Mouse (Mus musculus) kidney, embryonic 16.5 days (tissue): ENCODE measurements around the gene Smox. TPM values are rescaled to one million over a fixed set of nuclear protein-coding genes. Genes with fewer than 3 reads are reported as not detected.

ENCODE experiments used
- ATAC-seq: fragments of 200-750 bp; cut with Nextera tagmentation; 2 replicates; pipeline ENCODE4 v1.8.0; 2017; ENCODE audit warnings: moderate TSS enrichment; ENCODE audit not compliant: low FRiP score, low TSS enrichment
- H3K27ac ChIP-seq: fragments of 300-500 bp; sonication (generic); 2 replicates; pipeline ENCODE4 v1.5.1; 2014; ENCODE audit warnings: low read length
- H3K27me3 ChIP-seq: fragments of 300-500 bp; sonication (generic); 2 replicates; pipeline ENCODE4 v1.6.1; 2014; ENCODE audit warnings: low read length, control low read depth, mixed read lengths; ENCODE audit not compliant: insufficient read depth
- H3K36me3 ChIP-seq: fragments of 300-500 bp; sonication (generic); 2 replicates; pipeline ENCODE4 v1.6.1; 2014; ENCODE audit warnings: low read length, control low read depth, mixed read lengths; ENCODE audit not compliant: insufficient read depth
- H3K4me1 ChIP-seq: fragments of 300-500 bp; sonication (generic); 2 replicates; pipeline ENCODE4 v1.6.1; 2014; ENCODE audit warnings: low read length, control low read depth, mixed read lengths; ENCODE audit not compliant: insufficient read depth
- H3K4me2 ChIP-seq: fragments of 300-500 bp; sonication (generic); replicated peaks from 2 replicates; pipeline ENCODE4 v1.6.1; 2014; ENCODE audit warnings: low read depth, low read length
- H3K4me3 ChIP-seq: fragments of 300-500 bp; sonication (generic); 2 replicates; pipeline ENCODE4 v1.5.1; 2014; ENCODE audit warnings: mild to moderate bottlenecking, low read length
- H3K9ac ChIP-seq: fragments of 300-500 bp; sonication (generic); replicated peaks from 2 replicates; pipeline ENCODE4 v1.6.1; 2014; ENCODE audit warnings: low read length
- H3K9me3 ChIP-seq: fragments of 300-500 bp; sonication (generic); 2 replicates; pipeline ENCODE4 v1.6.1; 2016; ENCODE audit warnings: low read length, control low read depth
- WGBS: fragments of 180-500 bp; shearing (Covaris S2); extraction: QIAGEN DNeasy Blood & Tissue Kit; methylation state at CpG from one replicate; pipeline ENCODE4 v1.1.7; 2014; 5-methylcytosine and 5-hydroxymethylcytosine counted together
- polyA plus RNA-seq: library from polyadenylated mRNA; unstranded; fragments of >200 nt; fragmentation: Nextera tagmentation; extraction: Ambion mirVana; gene quantifications from 2 replicates; pipeline ENCODE4 v1.2.1, GENCODE M21; 2015

Smox gene
- polyA plus RNA-seq, 1 experiment from 2014 or later, result 39.7 TPM

GRCm38 (mm10) chr2:131491707-131492595 is 655 bp downstream of the Smox start:
- Histone ChIP-seq H3K4me2 (peak overlapping the region; percentile 89), H3K36me3 (no peaks in the 10 kb centered on the region), H3K27ac (peak overlapping the region; percentile 29), H3K4me3 (peak overlapping the region; percentile 82), H3K9ac (peak overlapping the region; percentile 82), H3K9me3 (no peaks in the 10 kb centered on the region), H3K27me3 (no peaks in the 10 kb centered on the region), H3K4me1 (peaks cover 11% of the 10 kb centered on the region)
- WGBS, result under 1% methylated on average over 82 of the region's 102 CpGs
- peak; percentile 97 for ATAC-seq

DNA sequence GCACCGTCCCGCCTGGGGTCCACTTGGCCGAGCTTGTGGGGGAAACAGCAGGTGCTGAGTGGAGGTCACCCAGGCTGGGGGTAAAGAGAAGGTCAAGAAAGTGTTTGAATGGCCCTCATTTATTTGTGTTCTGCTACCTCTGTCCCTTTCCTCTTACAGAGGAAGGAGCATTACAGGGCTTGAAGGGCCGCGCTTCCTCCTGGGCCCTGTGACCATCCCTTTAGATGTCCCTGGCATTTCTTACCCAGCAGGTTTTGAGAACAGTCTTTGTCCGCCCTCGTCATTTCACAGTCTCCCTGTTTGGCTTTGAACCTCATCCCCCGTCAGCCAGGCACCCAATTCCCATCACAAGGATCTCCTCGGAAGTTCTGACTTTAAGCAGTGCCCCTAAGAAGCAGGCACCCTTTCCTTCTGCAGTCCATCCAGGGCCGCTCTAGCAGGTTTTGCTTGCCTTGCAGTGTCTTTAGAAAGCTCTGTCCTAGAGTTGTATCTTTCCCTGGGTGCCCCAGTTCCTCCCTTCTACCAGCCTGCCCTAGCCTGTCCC is 1.4 kb downstream of the Smox start:
- no peak for ATAC-seq
- Histone ChIP-seq H3K27ac (no peak overlapping the region), H3K4me2 (peak overlapping the region; percentile 89), H3K9ac (peak overlapping the region; percentile 82), H3K4me1 (peaks cover 11% of the 10 kb centered on the region), H3K36me3 (no peaks in the 10 kb centered on the region), H3K27me3 (no peaks in the 10 kb centered on the region), H3K9me3 (no peaks in the 10 kb centered on the region), H3K4me3 (peak overlapping the region; percentile 82)
- 18% methylated on average over 10 of the region's 10 CpGs for whole genome bisulfite sequencing

DNA sequence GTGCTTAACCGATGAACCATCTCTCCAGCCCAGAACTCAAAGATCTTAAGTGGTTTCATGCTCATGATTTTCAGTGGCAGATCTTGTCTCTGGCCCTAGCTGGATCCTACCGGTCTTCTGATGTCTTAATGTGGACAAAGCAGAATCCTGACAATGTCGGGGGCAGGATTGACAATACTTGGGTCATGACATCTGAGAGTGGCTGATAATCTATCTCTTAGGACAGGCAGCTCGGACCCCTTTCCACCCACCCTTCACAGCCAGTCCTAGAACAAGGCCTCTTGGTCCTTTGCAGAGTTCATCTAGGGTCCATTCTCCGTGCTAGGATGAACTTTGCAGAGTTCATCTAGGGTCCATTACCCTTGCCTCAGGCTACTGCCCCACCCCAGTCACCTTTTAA is 2.1 kb downstream of the Smox start:
- Histone ChIP-seq H3K36me3 (no peaks in the 10 kb centered on the region), H3K27ac (no peak overlapping the region), H3K9me3 (no peaks in the 10 kb centered on the region), H3K27me3 (no peaks in the 10 kb centered on the region), H3K4me3 (no peak overlapping the region), H3K4me2 (peak overlapping the region; percentile 89; the same call in 1 of the 2 replicates), H3K9ac (no peak overlapping the region), H3K4me1 (peaks cover 11% of the 10 kb centered on the region)
- no peak for ATAC-seq
- 50% methylated on average over 5 of the region's 5 CpGs for WGBS

DNA sequence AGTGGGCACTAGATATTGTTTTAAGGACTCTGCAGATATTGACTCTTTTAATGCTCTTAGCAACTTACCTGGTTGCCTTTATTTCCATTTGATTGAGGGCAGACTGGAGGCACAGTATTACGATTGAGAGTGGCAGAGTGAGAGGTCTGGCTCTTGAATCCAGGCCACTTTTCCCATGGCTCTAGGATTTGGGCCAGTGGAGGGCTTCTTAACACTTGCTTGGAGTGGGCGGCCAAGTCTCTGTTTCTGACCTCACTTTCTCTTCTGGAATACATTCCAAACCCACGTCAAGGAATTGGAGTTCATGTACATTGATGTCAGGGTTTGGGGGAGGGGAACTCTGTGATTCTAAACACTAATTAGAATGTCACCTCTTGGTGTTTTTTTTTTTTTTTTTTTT is 4.0 kb downstream of the Smox start:
- H3K36me3 ChIP-seq, result no peaks in the 10 kb centered on the region
- H3K9me3 ChIP-seq, result no peaks in the 10 kb centered on the region
- 69% methylated on average over 3 of the region's 3 CpGs for WGBS
- H3K4me2 ChIP-seq, result no peak overlapping the region
- H3K4me3 ChIP-seq, result no peak overlapping the region
- H3K27ac ChIP-seq, result no peak overlapping the region
- ATAC-seq, result no peak
- H3K4me1 ChIP-seq, result peaks cover 11% of the 10 kb centered on the region
- H3K27me3 ChIP-seq, result no peaks in the 10 kb centered on the region
- no peak overlapping the region for H3K9ac ChIP-seq

- H3K27ac ChIP-seq, result no peak overlapping the region
- H3K4me3 ChIP-seq, result no peak overlapping the region
- H3K27me3 ChIP-seq, result no peaks in the 10 kb centered on the region
- H3K36me3 ChIP-seq, result no peaks in the 10 kb centered on the region
- 83% methylated on average over 5 of the region's 5 CpGs for WGBS
- no peaks in the 10 kb centered on the region for H3K9me3 ChIP-seq
- H3K9ac ChIP-seq, result no peak overlapping the region
- ATAC-seq, result no peak
- peaks cover 11% of the 10 kb centered on the region for H3K4me1 ChIP-seq
- H3K4me2 ChIP-seq, result no peak overlapping the region
Observed at GRCm38 (mm10) chr2:131496125-131496820, 5.0 kb downstream of the Smox start.

DNA sequence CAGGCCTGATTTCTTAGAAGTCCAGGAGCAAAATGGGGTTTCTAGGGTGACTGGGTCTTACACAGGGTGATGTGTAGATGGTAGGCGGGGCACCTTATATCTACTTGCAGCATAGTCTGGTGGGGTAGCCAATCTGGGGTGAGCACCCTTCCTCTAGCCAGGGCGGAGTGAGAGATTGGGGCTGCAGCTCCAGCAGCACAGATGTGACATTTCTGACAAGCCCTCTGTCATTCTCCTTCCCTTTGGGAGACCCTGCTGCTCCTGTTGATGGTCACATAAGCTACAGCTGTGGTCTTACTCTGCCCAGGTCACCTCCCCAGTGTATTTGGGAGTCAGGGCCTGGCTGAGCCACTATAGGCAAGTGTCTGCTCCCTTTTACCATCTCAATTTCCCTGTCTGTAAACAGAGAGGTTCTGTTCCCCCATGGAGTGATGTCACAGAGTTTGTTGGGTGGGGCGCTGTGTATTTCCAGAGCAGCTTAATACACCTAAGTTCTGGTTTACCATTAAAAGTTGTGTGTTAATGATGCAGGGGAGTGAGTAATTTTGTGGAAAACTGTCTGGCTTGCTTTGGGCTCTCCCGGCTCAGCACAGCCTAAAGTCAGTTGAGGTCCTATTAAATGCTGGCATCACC is 6.0 kb downstream of the Smox start:
- H3K4me1 ChIP-seq, result peaks cover 11% of the 10 kb centered on the region

GRCm38 (mm10) chr2:131498219-131498618 is 6.9 kb downstream of the Smox start:
- WGBS, result 58% methylated on average over 7 of the region's 7 CpGs
- no peak overlapping the region for H3K4me3 ChIP-seq
- H3K4me1 ChIP-seq, result peaks cover 5% of the 10 kb centered on the region
- no peak overlapping the region for H3K27ac ChIP-seq
- no peaks in the 10 kb centered on the region for H3K27me3 ChIP-seq
- ATAC-seq, result no peak
- no peak overlapping the region for H3K9ac ChIP-seq
- H3K9me3 ChIP-seq, result no peaks in the 10 kb centered on the region
- H3K36me3 ChIP-seq, result no peaks in the 10 kb centered on the region
- H3K4me2 ChIP-seq, result no peak overlapping the region

More for the DNA sequence above, 6.0 kb downstream of the Smox start:
- Histone ChIP-seq H3K36me3 (no peaks in the 10 kb centered on the region), H3K27me3 (no peaks in the 10 kb centered on the region), H3K4me3 (no peak overlapping the region), H3K27ac (no peak overlapping the region), H3K9ac (no peak overlapping the region), H3K9me3 (no peaks in the 10 kb centered on the region), H3K4me2 (no peak overlapping the region)
- WGBS, result 92% methylated on average over 4 of the region's 4 CpGs
- ATAC-seq, result no peak

DNA sequence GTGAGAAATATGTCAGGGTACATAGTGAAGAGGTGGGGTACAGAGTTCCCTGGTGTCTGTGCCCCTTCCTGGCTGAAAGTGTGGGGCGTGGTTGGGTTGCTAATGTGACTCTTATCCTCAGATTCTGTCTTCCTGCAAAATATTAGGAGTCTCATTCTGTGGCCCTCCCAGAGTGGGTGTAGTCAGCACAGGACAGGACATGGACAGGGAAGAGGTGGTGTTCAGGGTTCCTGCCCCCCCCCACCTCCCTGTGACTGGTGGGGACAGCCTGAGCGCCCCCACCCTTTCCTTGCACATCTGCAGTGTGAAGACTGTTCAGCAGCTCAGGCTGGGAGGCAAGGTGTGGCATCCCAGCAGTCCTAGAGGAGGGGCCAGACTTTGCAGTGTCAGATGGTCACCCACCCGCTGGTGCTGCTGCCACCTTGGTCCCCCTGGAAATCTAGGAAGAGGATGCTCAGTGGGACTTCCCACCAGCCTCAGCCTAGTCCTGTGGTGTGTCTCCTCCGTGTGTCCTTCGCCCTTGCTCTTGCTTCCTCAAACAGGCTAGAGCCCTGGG is 8.1 kb downstream of the Smox start:
- Histone ChIP-seq H3K4me2 (no peak overlapping the region), H3K9ac (no peak overlapping the region), H3K4me1 (no peaks in the 10 kb centered on the region; the same call in 1 of the 2 replicates), H3K36me3 (no peaks in the 10 kb centered on the region), H3K4me3 (no peak overlapping the region), H3K27me3 (no peaks in the 10 kb centered on the region), H3K27ac (no peak overlapping the region), H3K9me3 (no peaks in the 10 kb centered on the region)
- ATAC-seq, result no peak
- WGBS, result 78% methylated on average over 5 of the region's 5 CpGs

DNA sequence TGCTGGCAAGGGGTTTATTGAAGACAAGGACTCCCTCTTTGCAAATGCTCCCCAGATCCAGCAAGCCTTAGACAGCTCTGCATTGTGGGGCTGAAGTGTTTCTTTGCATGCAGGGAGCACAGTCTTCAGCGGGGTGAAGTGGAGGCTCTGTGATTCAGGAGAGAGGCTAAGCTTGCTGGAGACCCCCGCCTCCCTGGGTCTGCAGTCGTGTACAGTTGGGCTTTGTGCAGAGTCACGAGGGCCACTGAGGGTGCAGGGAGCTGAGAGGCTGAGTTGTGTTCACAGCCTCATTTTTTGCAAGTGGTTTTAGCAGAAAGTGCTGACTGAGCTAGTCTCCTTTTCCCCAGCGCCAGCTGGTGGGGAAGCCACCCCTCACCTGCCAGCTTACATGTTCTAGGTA is 10.6 kb downstream of the Smox start:
- peaks cover 16% of the 10 kb centered on the region for H3K4me1 ChIP-seq
- H3K4me2 ChIP-seq, result no peak overlapping the region
- no peak overlapping the region for H3K9ac ChIP-seq
- H3K36me3 ChIP-seq, result no peaks in the 10 kb centered on the region
- H3K27ac ChIP-seq, result no peak overlapping the region
- no peak for ATAC-seq
- H3K27me3 ChIP-seq, result no peaks in the 10 kb centered on the region
- 64% methylated on average over 5 of the region's 5 CpGs for WGBS
- no peak overlapping the region for H3K4me3 ChIP-seq
- no peaks in the 10 kb centered on the region for H3K9me3 ChIP-seq
